Mouse (Mus musculus) cerebellum, adult 2 months (tissue): Measurements from ENCODE around the gene Pecr. TPM values are rescaled to one million over a fixed set of nuclear protein-coding genes. Genes with fewer than 3 reads are reported as not detected.

Experiments used
- DNase-seq, 2 experiments: peaks; one replicate each; pipeline ENCODE4 v3.0.0; 2021
- H3K27ac ChIP-seq: fragments of 200-500 bp; 2 replicates; pipeline ENCODE4 v1.5.1; 2012; ENCODE audit warnings: low read length, control low read depth, inconsistent platforms; ENCODE audit not compliant: insufficient read depth
- H3K27me3 ChIP-seq: fragments of 200-500 bp; 2 replicates; pipeline ENCODE4 v1.6.1; 2012; ENCODE audit warnings: inconsistent platforms, mild to moderate bottlenecking, low read length, moderate library complexity; ENCODE audit not compliant: control insufficient read depth, insufficient read depth
- H3K4me1 ChIP-seq: fragments of 200-500 bp; 2 replicates; pipeline ENCODE4 v1.6.1; 2011; ENCODE audit warnings: low read length; ENCODE audit not compliant: control insufficient read depth, insufficient read depth
- H3K4me3 ChIP-seq: fragments of 200-500 bp; replicated peaks from 2 replicates; pipeline ENCODE3; 2011; ENCODE audit warnings: mild to moderate bottlenecking, low read depth, low read length, control low read depth; ENCODE audit not compliant: insufficient read depth
- CTCF ChIP-seq: fragments of 200-500 bp; IDR thresholded peaks from 2 replicates; pipeline ENCODE4 v1.5.1; 2011; ENCODE audit warnings: low read depth, mild to moderate bottlenecking, control low read depth, low read length, moderate library complexity, borderline replicate concordance; ENCODE audit not compliant: insufficient read depth
- POLR2A ChIP-seq: fragments of 200-500 bp; IDR thresholded peaks from 2 replicates; pipeline ENCODE4 v1.6.1; 2011; ENCODE audit warnings: low read length, control low read depth, borderline replicate concordance; ENCODE audit not compliant: insufficient read depth
- WGBS: fragments of 180-500 bp; shearing (Covaris S2); methylation state at CpG from one replicate; pipeline ENCODE4 v1.1.7; 2018; 5-methylcytosine and 5-hydroxymethylcytosine counted together
- polyA plus RNA-seq: library from polyadenylated mRNA; depleted of rRNA; stranded (reverse); fragments of >200 nt; gene quantifications from 2 replicates; pipeline ENCODE4 v1.2.3, GENCODE M21; 2012

Gene Pecr
- polyA plus RNA-seq, 1 experiment, result 6.8 TPM

GRCm38 (mm10) chr1:72293869-72294663 lies 10.0 kb upstream of the Pecr start:
- no peak overlapping the region for H3K27ac ChIP-seq
- no peak for DNase-seq
- H3K4me1 ChIP-seq, result no peaks in the 10 kb centered on the region
- H3K4me3 ChIP-seq, result no peak overlapping the region
- TF ChIP-seq CTCF (no peak), POLR2A (no peak)
- H3K27me3 ChIP-seq, result no peaks in the 10 kb centered on the region
- WGBS, result 64% methylated on average over 4 of the region's 4 CpGs

GRCm38 (mm10) chr1:72291925-72292324 lies 7.8 kb upstream of the Pecr start:
- WGBS, result 78% methylated on average over 2 of the region's 2 CpGs
- H3K4me1 ChIP-seq, result no peaks in the 10 kb centered on the region
- no peak overlapping the region for H3K4me3 ChIP-seq
- no peak for TF ChIP-seq CTCF
- no peak for TF ChIP-seq POLR2A
- H3K27ac ChIP-seq, result no peak overlapping the region
- H3K27me3 ChIP-seq, result no peaks in the 10 kb centered on the region
- no peak for DNase-seq

GRCm38 (mm10) chr1:72291421-72291820 lies 7.3 kb upstream of the Pecr start:
- WGBS, result 98% methylated on average over 4 of the region's 4 CpGs
- TF ChIP-seq CTCF, result no peak
- no peak for TF ChIP-seq POLR2A
- Histone ChIP-seq H3K4me3 (no peak overlapping the region), H3K27ac (no peak overlapping the region), H3K27me3 (no peaks in the 10 kb centered on the region), H3K4me1 (no peaks in the 10 kb centered on the region)
- DNase-seq, result no peak

GRCm38 (mm10) chr1:72290896-72291295 lies 6.8 kb upstream of the Pecr start:
- no peak for TF ChIP-seq CTCF
- TF ChIP-seq POLR2A, result no peak
- DNase-seq, result no peak
- WGBS, result 92% methylated on average over 4 of the region's 4 CpGs
- H3K27me3 ChIP-seq, result no peaks in the 10 kb centered on the region
- H3K27ac ChIP-seq, result no peak overlapping the region
- no peaks in the 10 kb centered on the region for H3K4me1 ChIP-seq
- no peak overlapping the region for H3K4me3 ChIP-seq

GRCm38 (mm10) chr1:72288527-72289150 lies 4.5 kb upstream of the Pecr start:
- 95% methylated on average over 4 of the region's 4 CpGs for WGBS
- no peak for DNase-seq

GRCm38 (mm10) chr1:72287893-72288292 lies 3.8 kb upstream of the Pecr start:
- DNase-seq, result no peak
- WGBS, result 90% methylated on average over 4 of the region's 4 CpGs
- H3K27me3 ChIP-seq, result no peaks in the 10 kb centered on the region
- no peak overlapping the region for H3K27ac ChIP-seq
- TF ChIP-seq CTCF (no peak), POLR2A (no peak)
- no peak overlapping the region for H3K4me3 ChIP-seq
- no peaks in the 10 kb centered on the region for H3K4me1 ChIP-seq

More at GRCm38 (mm10) chr1:72288527-72289150, 4.5 kb upstream of the Pecr start:
- H3K27ac ChIP-seq, result no peak overlapping the region
- no peaks in the 10 kb centered on the region for H3K4me1 ChIP-seq
- no peak for TF ChIP-seq POLR2A
- no peak for TF ChIP-seq CTCF
- H3K4me3 ChIP-seq, result no peak overlapping the region
- H3K27me3 ChIP-seq, result no peaks in the 10 kb centered on the region

GRCm38 (mm10) chr1:72286904-72287303 lies 2.8 kb upstream of the Pecr start:
- H3K27me3 ChIP-seq, result no peaks in the 10 kb centered on the region
- no peak for TF ChIP-seq CTCF
- TF ChIP-seq POLR2A, result no peak
- 48% methylated on average over 5 of the region's 5 CpGs for WGBS
- H3K27ac ChIP-seq, result no peak overlapping the region
- DNase-seq, result no peak
- H3K4me3 ChIP-seq, result no peak overlapping the region
- H3K4me1 ChIP-seq, result no peaks in the 10 kb centered on the region; the same call in 1 of the 2 replicates

GRCm38 (mm10) chr1:72284539-72284938 lies 425 bp upstream of the Pecr start:
- H3K4me3 ChIP-seq, result peak overlapping the region; percentile 99
- WGBS, result 1% methylated on average over 5 of the region's 5 CpGs
- H3K27me3 ChIP-seq, result no peaks in the 10 kb centered on the region
- DNase-seq, result peak in 1 of 2 experiments; percentile 38
- H3K4me1 ChIP-seq, result no peaks in the 10 kb centered on the region; the same call in 1 of the 2 replicates
- TF ChIP-seq POLR2A (no peak), CTCF (no peak)
- peak overlapping the region; percentile 80 for H3K27ac ChIP-seq
